Mouse (Mus musculus): ENCODE results near the gene Tysnd1. TPM values are rescaled to one million over a fixed set of nuclear protein-coding genes. Genes with fewer than 3 reads are reported as not detected.
A peak's percentile ranks its signal among the peaks of the same experiment; 100 is the strongest.

Tysnd1 gene
- total RNA-seq, 2 experiments from 2014 or later, result 27.7 to 27.9 TPM

DNA sequence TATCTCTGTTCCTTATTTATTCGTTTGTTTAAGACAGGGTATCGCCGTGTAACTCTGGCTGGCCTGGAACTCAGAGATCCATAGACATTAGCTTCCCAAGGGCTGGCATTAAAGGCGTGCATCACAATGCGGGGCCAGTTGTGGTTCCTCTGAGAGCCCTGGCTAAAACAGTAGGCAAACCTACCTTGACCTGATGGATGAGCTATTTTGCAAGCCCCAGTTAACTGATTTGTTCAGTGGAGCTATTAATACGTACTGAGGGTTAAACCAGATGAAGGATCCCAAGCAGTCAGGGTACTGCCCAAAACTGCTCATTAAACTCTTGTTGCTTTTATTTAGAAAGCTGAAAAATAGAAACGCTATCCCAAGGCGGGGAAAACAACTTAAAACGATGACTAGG, 15.8 kb upstream of the Tysnd1 start:
- intact Hi-C loops (cut with DNase I), result no loop called here
- no peak for DNase-seq (ENCODE audit: low spot score in 2 of 2)

DNA sequence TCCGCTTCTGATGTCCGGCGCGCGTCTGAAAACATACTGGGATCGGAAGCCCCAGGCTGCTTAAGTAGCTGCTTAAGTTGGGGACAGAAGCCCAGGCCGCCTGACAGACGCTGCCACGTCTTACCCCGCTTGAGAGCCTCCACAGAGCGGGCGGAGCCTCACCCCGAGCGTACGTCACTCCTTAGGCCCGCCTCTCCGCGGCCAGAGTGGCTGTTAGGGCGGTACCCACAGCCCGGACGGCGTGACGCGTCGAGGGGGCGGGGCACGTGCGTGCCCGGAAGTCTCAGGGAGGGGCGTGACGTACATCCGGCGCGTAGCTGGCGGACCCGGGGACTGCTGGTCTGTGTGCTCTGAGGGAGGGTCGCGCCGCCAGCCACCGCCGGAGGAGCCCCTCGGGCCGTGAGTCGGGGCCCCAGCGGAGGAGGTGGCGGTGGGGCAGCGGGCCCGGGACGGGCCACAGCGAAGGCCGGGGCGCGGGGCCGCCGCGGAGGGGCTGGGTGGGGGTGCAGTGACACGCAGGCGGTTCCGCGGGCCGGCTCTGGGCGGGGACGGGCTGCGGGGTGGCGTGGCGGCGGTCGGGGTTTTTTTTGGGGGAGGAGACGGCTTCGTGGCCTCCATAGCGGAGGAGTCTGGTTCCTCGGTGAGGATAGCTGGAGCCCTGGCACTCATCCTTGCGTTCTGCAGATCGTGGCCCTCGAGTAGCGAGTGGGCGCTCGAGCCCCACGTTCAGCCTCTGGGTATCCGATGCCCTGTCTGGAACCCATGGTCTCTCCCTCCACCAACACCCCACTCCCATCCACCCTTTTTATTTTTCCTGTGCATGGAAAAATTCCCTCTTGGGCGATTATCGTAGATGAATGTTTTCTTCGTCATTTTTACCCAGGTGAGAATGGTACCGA, 15.1 kb upstream of the Tysnd1 start, which contains the start of gene Sar1a:
Gene Sar1a (plus strand): TSS at position 285 of the 899 bp plus-strand sequence.
- intact Hi-C loops (cut with DNase I), result no loop called here
- DNase-seq (ENCODE audit: low spot score in 2 of 2), result peak; percentile 98

- DNase-seq (ENCODE audit: low spot score in 2 of 2), result no peak
- intact Hi-C loops (cut with DNase I), result no loop called here
Measured at GRCm38 (mm10) chr10:61689405-61689804, 5.9 kb upstream of the Tysnd1 start.

GRCm38 (mm10) chr10:61693563-61693962, 1.8 kb upstream of the Tysnd1 start:
- DNase-seq (ENCODE audit: low spot score in 2 of 2), result no peak
- intact Hi-C loops (cut with DNase I), result no loop called here

- DNase-seq (ENCODE audit: low spot score in 2 of 2), result peak in 1 of 2 experiments; percentile 15
- intact Hi-C loops (cut with DNase I), result no loop called here
Measured at GRCm38 (mm10) chr10:61695703-61696559, 617 bp downstream of the Tysnd1 start.

- intact Hi-C loops (cut with DNase I), result no loop called here
- no peak for DNase-seq (ENCODE audit: low spot score in 2 of 2)
Measured at GRCm38 (mm10) chr10:61696560-61696823, 1.2 kb downstream of the Tysnd1 start.

DNA sequence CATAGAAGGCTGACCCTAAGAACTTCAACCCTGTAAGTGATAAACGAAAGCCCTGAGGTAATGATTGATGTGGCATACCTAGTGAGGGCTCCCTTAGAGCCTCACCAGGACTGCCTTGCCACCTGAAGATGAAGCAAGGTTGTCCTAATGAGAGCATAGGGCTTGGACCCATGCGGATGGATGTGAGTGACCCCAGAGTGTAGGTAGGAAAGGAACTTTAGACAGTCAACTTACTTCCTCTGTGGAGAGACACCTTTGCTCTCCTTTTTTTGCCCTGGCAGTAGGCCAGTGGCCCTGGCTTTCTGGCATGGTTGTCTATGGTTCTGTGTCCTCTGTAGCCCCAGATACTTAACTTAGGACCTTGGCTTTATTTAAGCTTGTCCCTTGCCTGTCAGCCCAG, 1.7 kb downstream of the Tysnd1 start:
- DNase-seq (ENCODE audit: low spot score in 2 of 2), result no peak
- intact Hi-C loops (cut with DNase I), result no loop called here

- intact Hi-C loops (cut with DNase I), result no loop called here
- DNase-seq (ENCODE audit: low spot score in 2 of 2), result no peak
Measured at GRCm38 (mm10) chr10:61704663-61705062, 9.3 kb downstream of the Tysnd1 start.

GRCm38 (mm10) chr10:61706412-61707375, 11.4 kb downstream of the Tysnd1 start:
- no peak for DNase-seq (ENCODE audit: low spot score in 2 of 2)
- intact Hi-C loops (cut with DNase I), result no loop called here

GRCm38 (mm10) chr10:61713601-61714000, 18.3 kb downstream of the Tysnd1 start:
- intact Hi-C loops (cut with DNase I), result no loop called here

GRCm38 (mm10) chr10:61714146-61714545, 18.8 kb downstream of the Tysnd1 start:
- DNase-seq (ENCODE audit: low spot score in 2 of 2), result no peak
- intact Hi-C loops (cut with DNase I), result no loop called here

More at GRCm38 (mm10) chr10:61713601-61714000, 18.3 kb downstream of the Tysnd1 start:
- no peak for DNase-seq (ENCODE audit: low spot score in 2 of 2)

DNA sequence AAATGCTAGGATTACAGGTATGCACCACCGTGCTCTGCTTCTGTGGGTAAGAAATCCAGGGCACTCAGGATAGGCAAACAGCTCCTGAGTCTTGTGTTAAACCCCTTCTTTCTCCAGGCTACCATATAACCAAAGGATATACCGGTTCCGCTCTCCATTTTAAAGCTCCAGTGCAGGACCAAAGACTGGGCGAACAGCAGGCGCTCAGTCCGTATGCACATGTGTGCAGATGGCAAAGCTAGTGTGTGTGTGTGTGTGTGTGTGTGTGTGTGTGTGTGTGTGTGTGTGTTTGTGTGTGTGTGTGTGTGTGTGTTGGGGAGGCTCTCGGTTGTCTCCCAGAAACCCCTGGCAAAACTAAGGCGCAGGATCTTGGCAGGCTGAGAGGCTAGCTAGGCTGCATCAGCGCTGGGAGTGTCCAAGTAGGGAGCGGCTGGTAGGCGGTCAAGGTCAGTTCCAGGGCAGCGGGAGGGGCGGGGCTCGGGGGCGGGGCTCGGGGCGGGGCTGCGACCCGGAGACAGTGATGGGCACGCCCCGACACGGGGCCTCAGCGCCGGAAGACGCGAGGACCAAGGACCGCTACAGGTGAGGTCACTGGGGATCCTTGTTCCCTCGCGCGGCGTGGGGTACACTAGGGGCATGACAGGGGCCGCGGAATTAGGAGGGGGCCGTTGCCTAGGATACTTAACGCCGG, 19.6 kb downstream of the Tysnd1 start, which contains the start of gene Aifm2:
Gene Aifm2 (plus strand): TSS at position 493 of the 691 bp plus-strand sequence.
- no peak for DNase-seq (ENCODE audit: low spot score in 2 of 2)
- intact Hi-C loops (cut with DNase I), result no loop called here

DNA sequence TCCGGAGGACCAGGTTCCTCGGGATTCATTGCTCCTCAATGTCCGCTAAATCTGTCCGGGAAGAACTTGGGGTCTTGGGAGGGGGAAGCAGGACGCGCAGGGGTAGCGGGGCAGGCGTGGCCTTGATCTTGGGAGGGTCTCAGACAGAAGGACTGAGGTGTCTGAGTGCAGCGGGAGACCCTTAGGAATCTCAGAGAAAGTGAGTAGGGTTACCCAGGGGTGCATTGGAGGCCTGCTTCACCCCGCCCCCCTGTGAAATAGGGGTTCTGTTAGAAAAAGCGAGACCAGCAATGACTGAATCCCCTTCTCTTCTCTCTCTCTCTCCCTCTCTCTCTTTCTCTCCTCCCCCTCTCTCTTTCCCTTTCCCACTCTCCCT, 20.1 kb downstream of the Tysnd1 start:
- intact Hi-C loops (cut with DNase I), result no loop called here
- DNase-seq (ENCODE audit: low spot score in 2 of 2), result no peak

DNA sequence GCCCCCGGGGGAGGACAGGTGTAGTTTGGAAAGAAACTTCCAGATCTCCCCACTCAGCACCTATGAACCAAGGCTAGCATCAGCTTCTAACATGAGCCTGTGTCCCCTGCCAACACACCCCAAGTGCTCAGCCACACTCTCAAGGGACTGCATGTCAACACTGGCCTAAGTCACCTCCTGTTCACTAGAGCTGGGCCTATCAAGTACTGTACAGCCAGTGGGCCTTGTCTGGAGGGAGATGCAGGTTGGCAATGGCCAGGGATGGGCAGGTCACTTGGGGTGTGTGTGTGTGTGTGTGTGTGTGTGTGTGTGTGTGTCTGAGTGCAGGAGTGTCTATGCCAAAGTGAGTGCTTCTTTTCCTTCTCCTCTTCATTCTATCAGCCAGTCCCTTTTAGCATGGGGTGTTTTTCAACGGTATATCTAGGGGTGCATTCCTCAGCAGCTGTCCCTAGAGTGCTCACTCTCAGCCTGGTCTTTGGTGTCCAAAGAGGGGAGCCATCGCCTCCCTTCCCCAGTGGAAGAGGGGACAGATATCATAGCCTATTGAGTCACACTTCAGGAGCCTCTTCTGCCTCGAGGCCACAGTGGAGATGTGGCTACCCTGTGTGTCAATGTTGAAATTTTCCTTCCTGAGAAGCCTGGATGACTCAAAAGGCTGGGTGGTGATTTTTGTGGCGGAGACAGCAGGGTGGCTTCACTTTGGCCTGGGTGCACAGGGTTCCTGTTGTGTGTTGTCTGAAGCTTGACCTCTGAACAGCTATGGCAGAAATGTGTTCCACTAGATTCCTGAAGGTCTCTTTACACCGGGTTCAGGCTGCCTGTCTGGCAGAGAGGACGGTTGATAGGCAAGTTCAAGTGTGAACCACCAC, 20.9 kb downstream of the Tysnd1 start:
- intact Hi-C loops (cut with DNase I), result no loop called here
- DNase-seq (ENCODE audit: low spot score in 2 of 2), result no peak

DNA sequence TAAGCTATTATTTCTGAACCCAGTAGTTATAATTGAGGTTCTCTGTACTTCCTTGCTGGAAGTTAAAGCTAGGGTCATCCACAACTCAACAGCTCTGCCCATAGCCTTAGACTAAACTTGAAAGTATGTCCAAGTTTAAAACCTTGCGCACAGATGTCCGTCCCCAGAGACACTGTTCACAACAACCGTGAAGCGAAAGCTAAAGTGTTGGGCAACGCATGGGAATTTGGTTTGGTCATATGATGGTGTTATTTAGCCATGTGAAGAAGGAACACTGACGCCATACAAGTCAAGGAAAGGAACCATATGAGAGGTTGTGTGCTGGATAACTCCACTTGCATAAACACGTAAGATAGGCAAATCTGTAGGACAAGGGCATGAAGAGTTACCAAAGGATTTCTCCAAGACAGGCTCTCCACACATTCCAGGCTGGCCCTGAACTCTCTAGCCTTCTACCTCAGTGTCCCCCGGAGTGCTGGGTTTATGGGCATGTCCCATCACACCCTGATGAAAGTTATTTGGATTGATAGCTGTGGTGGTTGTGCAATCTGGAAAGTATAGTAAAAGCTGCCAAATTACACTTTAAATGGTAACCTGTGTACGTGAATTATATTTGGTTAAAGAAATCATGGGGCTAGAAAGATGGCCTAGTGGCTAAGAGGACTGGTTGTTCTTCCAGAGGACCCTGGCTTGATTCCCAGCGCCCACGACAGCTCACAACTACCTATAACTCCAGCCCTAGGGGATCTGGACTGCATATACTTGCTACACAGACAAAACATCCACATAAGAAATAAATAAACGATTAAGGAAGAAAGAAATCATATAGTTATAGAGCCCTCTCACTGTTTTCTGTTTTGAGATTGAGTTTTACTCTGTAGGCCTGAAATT, 22.3 kb downstream of the Tysnd1 start:
- intact Hi-C loops (cut with DNase I), result no loop called here
- DNase-seq (ENCODE audit: low spot score in 2 of 2), result no peak

DNA sequence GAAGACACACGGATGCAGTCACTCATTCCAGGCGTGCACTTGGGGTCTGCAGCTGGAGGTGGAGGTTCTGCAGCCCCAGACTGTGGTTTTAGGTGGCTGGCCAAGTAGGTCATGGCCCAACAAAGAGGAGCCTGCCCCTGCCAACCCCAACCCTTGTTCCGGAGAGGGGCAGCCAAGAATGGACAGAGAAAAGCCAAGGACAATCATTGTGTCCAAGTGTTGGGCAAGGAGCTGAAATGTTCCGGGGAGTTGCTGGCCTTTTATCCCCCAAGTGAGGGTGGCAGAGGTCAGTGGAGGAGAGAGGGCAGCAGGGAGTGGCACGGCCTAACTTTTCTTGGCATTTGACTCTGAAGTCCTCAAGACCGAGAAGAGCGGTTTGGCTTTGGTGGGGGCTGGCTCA, 25.0 kb downstream of the Tysnd1 start:
- intact Hi-C loops (cut with DNase I), result no loop called here

GRCm38 (mm10) chr10:61722215-61722614, 26.9 kb downstream of the Tysnd1 start:
- DNase-seq (ENCODE audit: low spot score in 2 of 2), result no peak
- intact Hi-C loops (cut with DNase I), result no loop called here

More for the DNA sequence above, 25.0 kb downstream of the Tysnd1 start:
- DNase-seq (ENCODE audit: low spot score in 2 of 2), result no peak
